Mouse (Mus musculus) adrenal gland, adult (tissue): ENCODE measurements around the gene Efhd1.

Experiments used
- DNase-seq, 2 experiments: peaks; one replicate each; pipeline ENCODE4 v3.0.0; 2022 to 2023; ENCODE audit warnings: low spot score in 1 of 2; ENCODE audit not compliant: inconsistent age in 2 of 2

Gene Efhd1

GRCm38 (mm10) chr1:87264134-87265006 lies at the start of gene Efhd1:
Efhd1 (plus strand) TSS chr1:87264363.
- peak; percentile 86 to 96 for DNase-seq

GRCm38 (mm10) chr1:87214748-87215147 lies 49.4 kb upstream of the Efhd1 start:
- DNase-seq = peak in 1 of 2 experiments; percentile 60

- DNase-seq = peak in 1 of 2 experiments; percentile 50
These were observed 46.2 kb upstream of the Efhd1 start for GRCm38 (mm10) chr1:87217938-87218337.

- no peak for DNase-seq
These were observed 38.4 kb upstream of the Efhd1 start for GRCm38 (mm10) chr1:87225739-87226138.

GRCm38 (mm10) chr1:87226409-87227159 lies 37.6 kb upstream of the Efhd1 start:
- DNase-seq = no peak

- DNase-seq = no peak
These were observed 37.0 kb upstream of the Efhd1 start for GRCm38 (mm10) chr1:87227160-87227550.

GRCm38 (mm10) chr1:87230606-87231005 lies 33.6 kb upstream of the Efhd1 start:
- no peak for DNase-seq

GRCm38 (mm10) chr1:87232197-87232596 lies 32.0 kb upstream of the Efhd1 start:
- no peak for DNase-seq

- no peak for DNase-seq
These were observed 25.1 kb upstream of the Efhd1 start for GRCm38 (mm10) chr1:87239056-87239455.

- DNase-seq = no peak
These were observed 21.1 kb upstream of the Efhd1 start for GRCm38 (mm10) chr1:87243021-87243420.

GRCm38 (mm10) chr1:87245430-87245829 lies 18.7 kb upstream of the Efhd1 start:
- DNase-seq = no peak

- DNase-seq = peak; percentile 88 to 96
These were observed 18.0 kb upstream of the Efhd1 start for GRCm38 (mm10) chr1:87245929-87246815.

GRCm38 (mm10) chr1:87252040-87252609 lies 12.0 kb upstream of the Efhd1 start:
- no peak for DNase-seq

GRCm38 (mm10) chr1:87255173-87255572 lies 9.0 kb upstream of the Efhd1 start:
- peak in 1 of 2 experiments; percentile 67 for DNase-seq

GRCm38 (mm10) chr1:87257691-87258090 lies 6.5 kb upstream of the Efhd1 start:
- DNase-seq = peak; percentile 81 to 93

GRCm38 (mm10) chr1:87258484-87258883 lies 5.7 kb upstream of the Efhd1 start:
- DNase-seq = peak; percentile 79 to 87

- peak; percentile 40 to 76 for DNase-seq
These were observed 4.8 kb upstream of the Efhd1 start for GRCm38 (mm10) chr1:87259316-87259715.

- no peak for DNase-seq
These were observed 906 bp upstream of the Efhd1 start for GRCm38 (mm10) chr1:87263257-87263656.

GRCm38 (mm10) chr1:87263796-87264133 lies 398 bp upstream of the Efhd1 start:
- no peak for DNase-seq

GRCm38 (mm10) chr1:87265200-87265599 lies 1.0 kb downstream of the Efhd1 start:
- peak; percentile 35 to 80 for DNase-seq
